Comparison of ENCODE assay signal across 8 mouse cellular contexts in genomic region chr8:94602471-94603131, GRCm38 (mm10). TPM values are rescaled to one million over a fixed set of nuclear protein-coding genes. Genes with fewer than 3 reads are reported as not detected.
A peak's percentile ranks its signal among the peaks of the same experiment; 100 is the strongest.
DNase-seq lines count a peak whose midpoint lies in the region; ATAC-seq and TF ChIP-seq lines count a peak whose summit lies in the region.

No protein-coding gene starts in this region.

- H3K27ac ChIP-seq in brown adipose tissue, adult 24 weeks (replicated peaks; ENCODE audit: low read depth, low read length), result peak overlapping the region; percentile 74
- peak overlapping the region; percentile 80 for H3K27ac ChIP-seq in lung, embryonic 14.5 days (ENCODE audit: low read depth)
- H3K27ac ChIP-seq in stomach, embryonic 14.5 days (ENCODE audit: low read length), result peak overlapping the region; percentile 81

- H3K36me3 ChIP-seq in lung, embryonic 14.5 days (ENCODE audit: insufficient read depth), result no peaks in the 10 kb centered on the region
- no peaks in the 10 kb centered on the region for H3K36me3 ChIP-seq in stomach, embryonic 14.5 days (ENCODE audit: control insufficient read depth, insufficient read depth, low read length)

- H3K4me3 ChIP-seq in brown adipose tissue, adult 24 weeks (ENCODE audit: insufficient read depth, low read depth, low read length), result peak overlapping the region; percentile 80
- H3K4me3 ChIP-seq in lung, embryonic 14.5 days (ENCODE audit: low read depth, low read length), result peak overlapping the region; percentile 93
- peak overlapping the region; percentile 95 for H3K4me3 ChIP-seq in stomach, embryonic 14.5 days (ENCODE audit: low read depth, low read length)

- DNase-seq in urinary bladder, postnatal 25 days (ENCODE audit: low spot score), result peak; percentile 8
- no peak for DNase-seq in urinary bladder, adult 2 months (ENCODE audit: low spot score)
- peak; percentile 3 for DNase-seq in forelimb bud, embryonic 11.5 days (ENCODE audit: low read depth, low spot score)
- DNase-seq in kidney, adult 11 months, result peak; percentile 58
- DNase-seq in lung, embryonic 14.5 days, result peak; percentile 49

- no peak for TF ChIP-seq CTCF in lung, embryonic 14.5 days (IDR thresholded peaks at IDR 0.05; ENCODE audit: low read depth)

- H3K4me1 ChIP-seq in brown adipose tissue, adult 24 weeks (ENCODE audit: control insufficient read depth, insufficient read depth, insufficient read length, low read length), result peaks cover 7% of the 10 kb centered on the region; the same call in 1 of the 2 replicates
- H3K4me1 ChIP-seq in lung, embryonic 14.5 days (ENCODE audit: insufficient read depth), result peaks cover 12% of the 10 kb centered on the region; the same call in 1 of the 2 replicates
- peaks cover 14% of the 10 kb centered on the region for H3K4me1 ChIP-seq in stomach, embryonic 14.5 days (ENCODE audit: control insufficient read depth, insufficient read depth, low read length)

- H3K9me3 ChIP-seq in lung, embryonic 14.5 days (ENCODE audit: low read depth, low read length), result no peaks in the 10 kb centered on the region
- H3K9me3 ChIP-seq in stomach, embryonic 14.5 days (ENCODE audit: control insufficient read depth, low read depth, low read length), result no peaks in the 10 kb centered on the region

- H3K4me2 ChIP-seq in lung, embryonic 14.5 days, result peak overlapping the region; percentile 86
- peak overlapping the region; percentile 77 for H3K4me2 ChIP-seq in stomach, embryonic 14.5 days (replicated peaks; ENCODE audit: low read depth, low read length)

- H3K27me3 ChIP-seq in lung, embryonic 14.5 days (ENCODE audit: insufficient read depth, low read length), result no peaks in the 10 kb centered on the region
- no peaks in the 10 kb centered on the region for H3K27me3 ChIP-seq in stomach, embryonic 14.5 days (ENCODE audit: control insufficient read depth, insufficient read depth, low read length)

- peak; percentile 14 for ATAC-seq in lung, embryonic 14.5 days (ENCODE audit: insufficient read depth)
- ATAC-seq in stomach, embryonic 14.5 days (ENCODE audit: insufficient number of reproducible peaks, insufficient read depth, low FRiP score, low read depth), result no peak
- ATAC-seq in megakaryocyte-erythroid progenitor cell, adult 5-6 weeks (replicated peaks; ENCODE audit: low FRiP score, low TSS enrichment, poor library complexity, severe bottlenecking), result no peak

- H3K9ac ChIP-seq in lung, embryonic 14.5 days, result peak overlapping the region; percentile 92
- peak overlapping the region; percentile 90 for H3K9ac ChIP-seq in stomach, embryonic 14.5 days (replicated peaks; ENCODE audit: low read depth, low read length)

- under 1% methylated on average over 31 of the region's 31 CpGs for WGBS in lung, embryonic 14.5 days
- under 1% methylated on average over 31 of the region's 31 CpGs for WGBS in stomach, embryonic 14.5 days

RNA-seq across cellular contexts. Expression of gene Fam192a, which starts 0.8 kb away (rescaled TPM):
- polyA plus RNA-seq in urinary bladder, adult 2 months (2012; rRNA removed), result 42.8 and 48.5 TPM in 2 replicates
- polyA plus RNA-seq in brown adipose tissue, adult 24 weeks (2012; ENCODE audit: insufficient read depth, insufficient read length, missing spikeins), result 31.0 and 41.0 TPM in 2 replicates
- polyA plus RNA-seq in lung, embryonic 14.5 days (2014; fragmentation: Nextera tagmentation; extraction: Ambion mirVana), result 51.2 and 52.0 TPM in 2 replicates
- 57.1 and 72.0 TPM in 2 replicates for polyA plus RNA-seq in stomach, embryonic 14.5 days (2014; fragmentation: Nextera tagmentation; extraction: Ambion mirVana)
- total RNA-seq in megakaryocyte-erythroid progenitor cell, adult 5-6 weeks (2014; fragmentation: Nextera tagmentation), result 52.0 and 60.3 TPM in 2 replicates
- total RNA-seq in megakaryocyte-erythroid progenitor cell, adult 5-6 weeks (2017), result 89.9 and 154 TPM in 2 replicates

RNA-seq across cellular contexts. Expression of gene Rspry1, which starts 0.9 kb away (rescaled TPM):
- 11.4 and 12.5 TPM in 2 replicates for polyA plus RNA-seq in urinary bladder, adult 2 months (2012; rRNA removed)
- polyA plus RNA-seq in brown adipose tissue, adult 24 weeks (2012; ENCODE audit: insufficient read depth, insufficient read length, missing spikeins), result 13.9 and 15.6 TPM in 2 replicates
- 34.2 and 35.0 TPM in 2 replicates for polyA plus RNA-seq in lung, embryonic 14.5 days (2014; fragmentation: Nextera tagmentation; extraction: Ambion mirVana)
- 35.2 and 36.5 TPM in 2 replicates for polyA plus RNA-seq in stomach, embryonic 14.5 days (2014; fragmentation: Nextera tagmentation; extraction: Ambion mirVana)
- total RNA-seq in megakaryocyte-erythroid progenitor cell, adult 5-6 weeks (2014; fragmentation: Nextera tagmentation), result 32.6 and 43.4 TPM in 2 replicates
- total RNA-seq in megakaryocyte-erythroid progenitor cell, adult 5-6 weeks (2017), result 43.9 and 51.2 TPM in 2 replicates
